Mouse (Mus musculus): ENCODE data around the gene Cdc42.

The Cdc42 gene

DNA sequence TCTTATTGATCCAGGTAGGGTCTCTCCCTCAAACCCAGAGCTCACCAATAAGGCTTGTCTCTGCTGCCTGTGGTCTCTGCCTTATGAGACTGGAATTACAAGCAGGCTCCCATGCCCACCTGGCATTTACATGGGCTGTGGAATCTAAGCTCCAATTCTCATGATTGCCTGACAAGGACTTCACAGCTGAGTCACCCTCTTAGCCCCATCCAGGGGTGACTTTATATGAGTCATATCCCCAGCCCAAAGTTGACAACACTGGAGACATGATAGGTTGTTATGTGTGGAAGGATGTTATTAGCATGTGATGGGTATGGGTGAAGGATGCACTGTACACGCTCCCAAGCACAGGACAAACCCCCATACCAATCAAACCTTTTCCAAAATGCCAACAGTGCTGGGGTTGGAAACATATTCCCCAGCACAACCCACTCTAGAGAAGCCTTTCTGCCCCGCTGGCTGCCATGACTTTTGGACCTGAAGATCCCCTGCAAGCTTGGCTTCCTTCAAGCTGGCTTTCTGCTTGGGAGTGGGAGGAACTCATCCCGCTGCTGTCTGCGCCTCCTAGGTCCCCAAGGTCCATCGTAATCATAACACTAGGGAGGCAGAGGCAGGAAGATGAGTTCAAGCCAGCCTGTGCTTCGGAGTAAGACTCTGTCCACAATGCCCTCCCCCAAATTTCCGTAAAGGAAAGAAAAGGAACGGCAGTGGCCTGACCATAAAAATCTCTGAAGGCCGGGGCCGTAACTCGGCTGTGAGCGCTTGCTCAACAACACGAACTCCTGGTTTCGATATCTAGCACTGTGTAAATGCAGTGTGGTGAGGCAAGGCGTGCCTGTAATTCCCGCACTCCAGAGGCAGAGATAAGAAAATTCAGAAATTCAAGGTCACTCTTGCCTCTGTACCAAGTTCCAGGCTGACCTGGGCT lies 14.3 kb upstream of the Cdc42 start:
- DNase-seq (ENCODE audit: low read depth, low spot score): no peak

DNA sequence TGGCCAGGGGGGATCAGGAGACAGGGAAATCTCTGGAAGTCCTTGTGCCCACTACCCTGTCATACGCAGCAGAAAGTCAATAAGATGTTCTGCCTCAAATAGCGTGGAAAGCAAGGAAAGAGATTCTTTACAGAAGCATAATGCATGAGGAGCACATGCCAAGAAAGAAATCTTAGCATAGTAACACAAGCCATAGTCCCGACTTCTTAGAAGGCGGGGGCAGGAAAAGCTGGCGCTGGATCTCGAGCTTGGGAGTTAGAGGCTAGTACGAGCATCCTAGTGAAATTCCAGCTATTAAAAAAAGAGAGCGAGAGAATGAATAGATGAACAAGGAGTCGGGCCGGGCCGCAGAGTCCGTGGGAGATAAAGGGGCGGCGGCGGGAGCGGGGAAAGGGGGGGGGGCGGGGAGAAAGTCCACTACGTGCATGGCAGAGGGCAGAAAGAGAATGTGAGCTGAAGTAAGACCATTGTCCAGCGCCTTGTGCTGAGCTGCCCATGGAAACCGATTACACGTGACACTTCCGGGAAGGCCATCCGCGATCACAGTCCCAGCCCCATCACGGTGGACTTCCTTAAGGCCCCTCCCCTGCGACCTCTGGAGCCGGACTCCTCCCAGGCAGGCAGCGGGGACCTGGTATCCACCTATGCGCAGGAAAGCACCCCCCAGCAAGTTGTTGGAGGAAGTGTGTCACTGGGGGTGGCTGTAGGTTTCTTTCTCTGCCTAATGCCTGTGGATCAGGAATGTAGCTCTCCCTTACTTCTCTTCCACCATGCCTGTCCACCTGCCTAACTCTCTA lies 12.6 kb upstream of the Cdc42 start:
- peak; percentile 34 for DNase-seq (ENCODE audit: low read depth, low spot score)

DNA sequence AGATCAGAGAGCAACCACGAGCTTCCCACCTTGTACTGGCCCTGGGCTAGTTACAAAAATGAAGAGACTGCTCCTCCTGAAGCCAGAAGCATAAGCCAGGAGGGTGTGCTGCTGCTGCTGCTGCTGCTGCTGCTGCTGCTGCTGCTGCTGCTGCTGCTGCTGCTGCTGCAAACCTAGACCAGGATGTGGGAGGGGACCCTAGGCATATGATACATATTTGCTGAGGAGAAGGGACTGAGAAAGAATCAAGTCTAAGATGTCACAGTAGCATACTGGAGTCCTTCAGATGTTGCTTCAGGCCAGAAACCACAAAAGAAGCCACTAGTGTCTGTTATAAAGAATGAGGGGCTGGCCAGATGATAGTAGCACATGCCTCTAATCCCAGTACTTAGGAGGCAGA lies 10.7 kb upstream of the Cdc42 start:
- no peak for DNase-seq (ENCODE audit: low read depth, low spot score)

DNA sequence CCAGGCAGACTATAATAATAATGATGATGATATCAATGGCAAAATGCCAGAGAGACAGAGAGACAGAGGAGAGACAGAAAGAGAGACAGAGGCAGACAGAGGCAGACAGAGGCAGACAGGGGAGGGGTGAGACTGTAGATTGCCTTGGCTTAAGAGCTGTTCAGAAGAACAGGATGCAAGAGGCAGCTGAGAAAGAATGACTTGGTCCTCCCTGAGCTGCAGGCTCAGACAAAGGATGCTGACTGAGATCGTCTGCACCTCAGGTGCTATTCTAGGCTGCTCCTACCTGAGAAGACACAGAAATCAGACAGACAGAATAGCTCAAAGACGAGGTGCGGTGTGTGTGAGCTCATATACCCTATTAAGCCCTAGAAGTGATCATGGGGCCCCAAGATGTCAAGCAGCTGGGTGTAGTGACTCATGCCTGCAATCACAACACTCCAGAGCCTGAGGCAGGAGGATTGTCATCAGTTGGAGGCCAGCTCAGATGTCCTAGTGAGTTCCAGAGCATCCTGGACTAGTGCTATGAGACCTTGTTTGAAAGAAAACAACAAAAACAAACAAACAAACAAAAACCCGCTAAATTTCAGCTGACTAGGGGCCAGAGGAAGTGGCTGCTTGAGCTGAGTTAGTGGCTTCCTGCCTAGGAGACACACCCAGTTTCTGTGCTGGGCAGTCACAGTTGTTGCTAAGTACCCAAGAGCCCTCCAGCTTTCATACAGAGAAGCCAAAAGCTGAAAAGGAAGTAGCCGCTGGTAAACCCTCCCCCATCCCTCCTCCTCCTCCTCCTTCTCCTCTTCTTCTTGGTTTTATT lies 10.0 kb upstream of the Cdc42 start:
- DNase-seq (ENCODE audit: low read depth, low spot score): peak; percentile 85

DNA sequence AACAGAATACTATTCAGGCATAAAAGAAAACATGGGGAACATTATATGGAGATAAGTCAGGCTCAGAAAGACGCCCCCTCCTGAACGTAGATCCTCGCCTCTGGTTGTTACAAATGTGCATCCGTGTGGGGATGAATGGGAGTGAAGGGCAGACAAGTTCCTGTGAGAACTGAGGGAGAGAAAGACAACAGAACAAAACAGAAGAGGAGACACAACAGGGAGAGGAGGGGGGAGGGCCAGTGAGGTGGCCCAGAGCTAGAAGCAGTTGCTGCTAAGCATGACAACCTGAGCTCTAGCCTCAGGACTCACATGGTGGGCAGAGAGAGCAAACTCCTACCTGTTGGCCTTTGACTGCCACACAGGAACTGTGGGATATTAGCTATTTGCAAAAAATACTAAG lies 8.6 kb upstream of the Cdc42 start:
- no peak for DNase-seq (ENCODE audit: low read depth, low spot score)

GRCm38 (mm10) chr4:137365356-137366062 lies 8.0 kb upstream of the Cdc42 start:
- no peak for DNase-seq (ENCODE audit: low read depth, low spot score)

- DNase-seq (ENCODE audit: low read depth, low spot score): no peak
Measured at GRCm38 (mm10) chr4:137364826-137365225, 7.3 kb upstream of the Cdc42 start.

GRCm38 (mm10) chr4:137360996-137361395 lies 3.5 kb upstream of the Cdc42 start:
- no peak for DNase-seq (ENCODE audit: low read depth, low spot score)

GRCm38 (mm10) chr4:137358291-137359002 lies 927 bp upstream of the Cdc42 start:
- peak; percentile 73 for DNase-seq (ENCODE audit: low read depth, low spot score)

DNA sequence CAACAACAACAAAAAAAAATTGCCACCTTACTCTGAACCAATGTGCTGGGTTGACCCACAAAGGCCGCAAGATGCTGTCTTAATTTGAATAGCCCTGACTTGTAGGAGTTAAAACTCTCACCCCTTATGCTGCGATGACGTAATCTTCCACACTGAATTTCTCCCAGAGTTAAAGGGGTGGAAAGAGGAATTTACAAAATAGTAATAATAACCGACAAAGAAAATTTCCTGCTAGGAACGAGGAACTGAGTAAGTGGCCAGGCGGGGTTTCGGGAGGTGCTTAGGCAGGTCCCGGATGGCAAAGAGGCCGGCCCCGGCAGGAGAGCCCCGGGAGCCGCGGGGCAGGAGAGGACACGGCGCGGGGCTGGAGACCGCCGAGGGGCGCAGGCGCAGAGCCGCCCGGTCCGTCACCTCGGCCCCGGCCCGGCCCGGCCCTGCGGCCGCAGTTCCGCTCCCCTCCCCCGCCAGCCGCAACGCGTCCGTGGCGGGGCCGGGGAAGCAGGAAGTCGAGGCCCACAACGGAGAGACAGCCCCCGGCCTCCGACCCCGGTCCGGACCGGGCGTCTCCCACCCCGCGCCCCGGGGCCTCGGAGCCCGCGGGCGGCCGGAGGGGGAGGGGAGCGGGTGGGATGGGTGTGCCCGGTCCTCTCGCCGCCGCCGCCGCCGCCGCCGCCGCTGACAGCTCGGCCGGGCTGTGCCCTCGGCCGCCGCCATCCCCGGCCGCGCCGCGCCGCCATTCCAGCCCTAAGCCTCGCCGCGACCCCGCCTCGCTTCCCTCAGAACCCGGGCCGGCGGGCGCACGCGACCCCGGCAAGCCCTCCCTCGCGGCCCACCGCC lies 628 bp downstream of the Cdc42 start:
- peak; percentile 73 for DNase-seq (ENCODE audit: low read depth, low spot score)

GRCm38 (mm10) chr4:137350627-137351026 lies 6.9 kb downstream of the Cdc42 start:
- DNase-seq (ENCODE audit: low read depth, low spot score): no peak

GRCm38 (mm10) chr4:137345790-137346189 lies 11.7 kb downstream of the Cdc42 start:
- DNase-seq (ENCODE audit: low read depth, low spot score): peak; percentile 63

DNA sequence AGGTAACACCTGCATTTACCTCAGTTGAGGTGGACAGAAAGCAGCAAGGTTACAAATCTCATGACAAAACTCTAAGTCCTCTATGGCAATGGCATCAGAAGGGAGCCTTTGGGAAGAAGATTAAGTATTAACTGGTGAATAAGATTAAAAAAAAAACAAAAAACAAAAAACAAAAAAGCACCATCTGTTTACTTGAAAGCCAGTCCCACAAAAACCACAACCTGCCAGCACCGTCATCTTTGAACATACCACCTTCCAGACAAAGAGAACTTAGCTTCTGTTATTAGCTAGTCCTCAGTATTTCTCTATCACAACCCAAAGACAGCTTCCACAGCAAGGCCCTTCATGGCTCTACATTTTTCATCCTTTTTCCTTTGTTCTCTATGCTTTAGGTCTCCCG lies 12.4 kb downstream of the Cdc42 start:
- DNase-seq (ENCODE audit: low read depth, low spot score): peak; percentile 61

GRCm38 (mm10) chr4:137342816-137343215 lies 14.7 kb downstream of the Cdc42 start:
- no peak for DNase-seq (ENCODE audit: low read depth, low spot score)

DNA sequence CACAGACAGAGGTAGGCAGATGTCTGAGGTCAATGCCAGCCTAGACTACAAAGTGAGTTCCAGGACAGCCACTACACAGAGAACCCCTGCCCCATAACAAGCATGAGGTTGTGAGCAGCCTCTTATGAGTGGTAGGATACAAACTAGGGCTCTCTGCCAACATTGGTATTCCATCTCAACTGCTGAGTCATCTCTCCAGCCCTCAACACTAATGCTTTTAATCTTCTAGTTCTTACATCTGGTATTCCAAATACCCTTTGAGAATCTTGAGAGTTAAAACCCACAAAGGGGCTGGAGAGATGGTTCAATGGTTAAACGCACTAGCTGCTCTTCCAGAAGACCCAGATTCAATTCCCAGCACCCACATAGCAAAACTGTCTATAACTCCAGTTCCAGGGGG lies 18.1 kb downstream of the Cdc42 start:
- DNase-seq (ENCODE audit: low read depth, low spot score): no peak

GRCm38 (mm10) chr4:137336468-137336867 lies 21.1 kb downstream of the Cdc42 start:
- DNase-seq (ENCODE audit: low read depth, low spot score): no peak

GRCm38 (mm10) chr4:137332051-137332450 lies 25.5 kb downstream of the Cdc42 start:
- no peak for DNase-seq (ENCODE audit: low read depth, low spot score)

DNA sequence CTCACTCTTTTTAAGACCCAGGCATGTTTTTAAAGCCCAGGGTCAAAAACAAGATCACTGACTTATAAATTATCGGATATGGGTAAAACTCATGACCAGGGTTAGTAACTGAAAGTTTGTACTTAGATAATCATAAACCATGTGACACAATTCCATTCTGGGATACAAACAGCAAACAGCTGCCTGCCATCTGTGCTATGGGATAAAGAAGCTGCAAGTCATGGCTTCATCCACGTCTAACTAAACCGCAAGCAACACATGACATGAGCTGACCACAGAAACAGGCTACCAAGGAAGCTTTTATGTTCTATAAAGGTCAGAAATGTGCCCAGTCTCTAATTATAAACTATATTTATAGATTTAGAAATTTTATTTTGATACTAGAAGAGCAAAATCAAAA lies 31.0 kb downstream of the Cdc42 start:
- DNase-seq (ENCODE audit: low read depth, low spot score): no peak

DNA sequence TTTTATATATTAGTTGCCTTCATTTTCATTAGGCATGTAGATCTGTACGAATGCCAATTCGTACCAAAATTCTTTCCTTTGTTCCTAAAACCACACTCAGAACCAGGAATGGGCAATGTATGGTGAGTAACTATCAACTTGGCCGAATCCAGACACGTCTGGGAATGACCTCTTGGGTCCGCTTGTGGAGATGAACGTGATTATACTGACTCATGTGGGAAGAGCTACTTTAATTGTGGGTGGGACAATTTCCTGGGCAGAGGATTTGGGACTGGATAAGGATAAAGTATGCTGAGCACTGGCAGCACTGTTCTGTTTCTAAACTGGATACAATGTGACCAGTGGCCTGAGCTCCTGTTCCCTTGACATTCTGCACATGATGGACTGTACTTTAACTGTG lies 32.6 kb downstream of the Cdc42 start:
- no peak for DNase-seq (ENCODE audit: low read depth, low spot score)

Data from CD4-positive helper T cell, adult 2 months (primary cell).